Mouse (Mus musculus): ENCODE results near the gene Vmn1r192. TPM values are rescaled to one million over a fixed set of nuclear protein-coding genes. Genes with fewer than 3 reads are reported as not detected.
"Not testable (repeated sequence)": the region's sequence is repeated elsewhere in the genome, so short reads cannot be mapped to it uniquely, and the experiment has no call there.

Gene Vmn1r192
- polyA plus RNA-seq (2012; rRNA removed) = not detected in 2 replicates

GRCm38 (mm10) chr13:22191041-22191440 is at the start of gene Vmn1r192:
Gene Vmn1r192 (minus strand): TSS chr13:22191141.
- no peaks in the 10 kb centered on the region for H3K27me3 ChIP-seq (ENCODE audit: control insufficient read depth, insufficient read depth, low read length)
- H3K4me3 ChIP-seq (ENCODE audit: control insufficient read depth, insufficient read depth, low read length) = no peak within 1 kb of the TSS
- TF ChIP-seq CTCF (IDR thresholded peaks at IDR 0.05; ENCODE audit: borderline replicate concordance, control insufficient read depth, extremely low read depth, insufficient read depth, low read length, poor library complexity) = no peak
- no peak for TF ChIP-seq POLR2A (IDR thresholded peaks at IDR 0.05; ENCODE audit: control insufficient read depth, extremely low read depth, insufficient read depth, low read length, poor library complexity)
- no peak within 1 kb of the TSS for H3K27ac ChIP-seq (ENCODE audit: control insufficient read depth, insufficient read depth, low read length)
- H3K36me3 ChIP-seq (ENCODE audit: control insufficient read depth, insufficient read depth, low read length) = no peaks in the 10 kb centered on the region
- H3K4me1 ChIP-seq (replicated peaks; ENCODE audit: control insufficient read depth, insufficient read depth, low read length) = no peaks in the 10 kb centered on the region
- no peak for DNase-seq

GRCm38 (mm10) chr13:22223060-22223459 is 32.1 kb upstream of the Vmn1r192 start, which contains the start of gene Vmn1r193:
Gene Vmn1r193 (minus strand): TSS chr13:22223160.
- H3K4me3 ChIP-seq (ENCODE audit: control insufficient read depth, insufficient read depth, low read length); DNase-seq: not testable (repeated sequence)
- WGBS = 62% methylated on average over 1 of the region's 1 CpGs

GRCm38 (mm10) chr13:22192756-22193155 is 1.8 kb upstream of the Vmn1r192 start:
- not testable (repeated sequence) for H3K27ac ChIP-seq (ENCODE audit: control insufficient read depth, insufficient read depth, low read length); H3K27me3 ChIP-seq (ENCODE audit: control insufficient read depth, insufficient read depth, low read length); H3K4me3 ChIP-seq (ENCODE audit: control insufficient read depth, insufficient read depth, low read length); H3K4me1 ChIP-seq (replicated peaks; ENCODE audit: control insufficient read depth, insufficient read depth, low read length); H3K36me3 ChIP-seq (ENCODE audit: control insufficient read depth, insufficient read depth, low read length); DNase-seq
- WGBS = 87% methylated on average over 3 of the region's 3 CpGs

More at GRCm38 (mm10) chr13:22223060-22223459, 32.1 kb upstream of the Vmn1r192 start, which contains the start of gene Vmn1r193:
- H3K36me3 ChIP-seq (ENCODE audit: control insufficient read depth, insufficient read depth, low read length); H3K27ac ChIP-seq (ENCODE audit: control insufficient read depth, insufficient read depth, low read length); H3K4me1 ChIP-seq (replicated peaks; ENCODE audit: control insufficient read depth, insufficient read depth, low read length); H3K27me3 ChIP-seq (ENCODE audit: control insufficient read depth, insufficient read depth, low read length): not testable (repeated sequence)

- H3K4me1 ChIP-seq (replicated peaks; ENCODE audit: control insufficient read depth, insufficient read depth, low read length) = no peaks in the 10 kb centered on the region
- TF ChIP-seq POLR2A (IDR thresholded peaks at IDR 0.05; ENCODE audit: control insufficient read depth, extremely low read depth, insufficient read depth, low read length, poor library complexity) (no peak), CTCF (IDR thresholded peaks at IDR 0.05; ENCODE audit: borderline replicate concordance, control insufficient read depth, extremely low read depth, insufficient read depth, low read length, poor library complexity) (no peak)
- no peaks in the 10 kb centered on the region for H3K27me3 ChIP-seq (ENCODE audit: control insufficient read depth, insufficient read depth, low read length)
- no peaks in the 10 kb centered on the region for H3K36me3 ChIP-seq (ENCODE audit: control insufficient read depth, insufficient read depth, low read length)
- 92% methylated on average over 2 of the region's 2 CpGs for WGBS
- no peak overlapping the region for H3K4me3 ChIP-seq (ENCODE audit: control insufficient read depth, insufficient read depth, low read length)
- no peak overlapping the region for H3K27ac ChIP-seq (ENCODE audit: control insufficient read depth, insufficient read depth, low read length)
- no peak for DNase-seq
Observed at GRCm38 (mm10) chr13:22190385-22190784, 556 bp downstream of the Vmn1r192 start.

- Histone ChIP-seq H3K27me3 (ENCODE audit: control insufficient read depth, insufficient read depth, low read length) (no peaks in the 10 kb centered on the region), H3K4me1 (replicated peaks; ENCODE audit: control insufficient read depth, insufficient read depth, low read length) (no peaks in the 10 kb centered on the region), H3K4me3 (ENCODE audit: control insufficient read depth, insufficient read depth, low read length) (no peak overlapping the region), H3K27ac (ENCODE audit: control insufficient read depth, insufficient read depth, low read length) (no peak overlapping the region), H3K36me3 (ENCODE audit: control insufficient read depth, insufficient read depth, low read length) (no peaks in the 10 kb centered on the region)
- DNase-seq = no peak
- TF ChIP-seq POLR2A (IDR thresholded peaks at IDR 0.05; ENCODE audit: control insufficient read depth, extremely low read depth, insufficient read depth, low read length, poor library complexity) (no peak), CTCF (IDR thresholded peaks at IDR 0.05; ENCODE audit: borderline replicate concordance, control insufficient read depth, extremely low read depth, insufficient read depth, low read length, poor library complexity) (no peak)
- 89% methylated on average over 2 of the region's 2 CpGs for WGBS
Observed at GRCm38 (mm10) chr13:22189313-22189712, 1.6 kb downstream of the Vmn1r192 start.

- H3K27me3 ChIP-seq (ENCODE audit: control insufficient read depth, insufficient read depth, low read length) = no peaks in the 10 kb centered on the region
- no peaks in the 10 kb centered on the region for H3K4me1 ChIP-seq (replicated peaks; ENCODE audit: control insufficient read depth, insufficient read depth, low read length)
- no peak within 1 kb of the TSS for H3K27ac ChIP-seq (ENCODE audit: control insufficient read depth, insufficient read depth, low read length)
- H3K36me3 ChIP-seq (ENCODE audit: control insufficient read depth, insufficient read depth, low read length) = no peaks in the 10 kb centered on the region
- no peak for TF ChIP-seq CTCF (IDR thresholded peaks at IDR 0.05; ENCODE audit: borderline replicate concordance, control insufficient read depth, extremely low read depth, insufficient read depth, low read length, poor library complexity)
- TF ChIP-seq POLR2A (IDR thresholded peaks at IDR 0.05; ENCODE audit: control insufficient read depth, extremely low read depth, insufficient read depth, low read length, poor library complexity) = no peak
- 50% methylated on average over 1 of the region's 1 CpGs for WGBS
- no peak within 1 kb of the TSS for H3K4me3 ChIP-seq (ENCODE audit: control insufficient read depth, insufficient read depth, low read length)
- no peak for DNase-seq
Observed at GRCm38 (mm10) chr13:22183869-22184268, 7.1 kb downstream of the Vmn1r192 start, which contains the start of gene Vmn1r191. Gene Vmn1r191 (minus strand): TSS chr13:22183969.

- Histone ChIP-seq H3K27me3 (ENCODE audit: control insufficient read depth, insufficient read depth, low read length) (no peaks in the 10 kb centered on the region), H3K27ac (ENCODE audit: control insufficient read depth, insufficient read depth, low read length) (no peak overlapping the region), H3K36me3 (ENCODE audit: control insufficient read depth, insufficient read depth, low read length) (no peaks in the 10 kb centered on the region), H3K4me1 (replicated peaks; ENCODE audit: control insufficient read depth, insufficient read depth, low read length) (no peaks in the 10 kb centered on the region), H3K4me3 (ENCODE audit: control insufficient read depth, insufficient read depth, low read length) (no peak overlapping the region)
- no peak for TF ChIP-seq CTCF (IDR thresholded peaks at IDR 0.05; ENCODE audit: borderline replicate concordance, control insufficient read depth, extremely low read depth, insufficient read depth, low read length, poor library complexity)
- no peak for TF ChIP-seq POLR2A (IDR thresholded peaks at IDR 0.05; ENCODE audit: control insufficient read depth, extremely low read depth, insufficient read depth, low read length, poor library complexity)
- 94% methylated on average over 15 of the region's 15 CpGs for WGBS
- DNase-seq = no peak
Observed at GRCm38 (mm10) chr13:22168416-22168815, 22.5 kb downstream of the Vmn1r192 start.

- H3K4me1 ChIP-seq (replicated peaks; ENCODE audit: control insufficient read depth, insufficient read depth, low read length); H3K4me3 ChIP-seq (ENCODE audit: control insufficient read depth, insufficient read depth, low read length); H3K36me3 ChIP-seq (ENCODE audit: control insufficient read depth, insufficient read depth, low read length); DNase-seq; H3K27ac ChIP-seq (ENCODE audit: control insufficient read depth, insufficient read depth, low read length); H3K27me3 ChIP-seq (ENCODE audit: control insufficient read depth, insufficient read depth, low read length): not testable (repeated sequence)
- WGBS = 71% methylated on average over 5 of the region's 5 CpGs
Observed at GRCm38 (mm10) chr13:22136495-22137293, 54.2 kb downstream of the Vmn1r192 start.

Measured in thymus, adult 2 months (tissue).